Mouse (Mus musculus): ENCODE data around the gene Wdfy1.

- no peak for TF ChIP-seq POLR2A (IDR thresholded peaks at IDR 0.05; ENCODE audit: borderline replicate concordance, control insufficient read depth, low read depth, low read length)
- TF ChIP-seq CTCF (IDR thresholded peaks at IDR 0.05; ENCODE audit: control insufficient read depth, insufficient read depth, low read length): no peak
Observed at GRCm38 (mm10) chr1:79752015-79752695, 23.8 kb downstream of the Wdfy1 start.

All from bone marrow, adult 2 months (tissue).